Comparison of ENCODE assay signal across 9 mouse cellular contexts in the genomic region with DNA sequence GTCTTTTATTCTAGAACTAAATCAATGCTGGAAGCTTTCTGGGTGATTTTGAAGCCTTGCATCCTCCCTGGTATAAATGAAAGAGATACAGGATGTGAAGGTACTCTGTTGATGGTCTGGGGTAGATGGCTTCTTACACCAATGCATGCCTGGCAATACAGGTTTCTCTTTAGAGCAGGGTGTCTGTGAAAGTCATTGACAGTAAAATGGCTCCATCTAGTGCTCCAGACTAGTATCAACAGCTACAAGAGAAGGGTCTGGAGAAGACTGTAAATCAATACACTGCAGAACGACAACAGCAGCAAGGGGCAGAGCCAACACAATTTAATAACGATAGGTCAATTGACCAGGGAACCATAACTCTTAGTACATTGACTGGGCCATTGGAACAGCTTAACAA.
A peak's percentile ranks its signal among the peaks of the same experiment; 100 is the strongest.
DNase-seq lines count a peak whose midpoint lies in the region; ATAC-seq and TF ChIP-seq lines count a peak whose summit lies in the region.
"Had no signal": no experiment of that assay in that cellular context is flagged by ENCODE, and none has a peak within 500 bp of the region (broad histone marks: within the 10 kb centered on the region; RNA-seq: fewer than 3 reads in every experiment).

No protein-coding gene starts in this region.

- no peaks in the 10 kb centered on the region for H3K27me3 ChIP-seq in forebrain, embryonic 13.5 days
- H3K27me3 ChIP-seq in forebrain, embryonic 10.5 days (ENCODE audit: poor library complexity, severe bottlenecking): no peaks in the 10 kb centered on the region
- no peaks in the 10 kb centered on the region for H3K27me3 ChIP-seq in midbrain, embryonic 11.5 days (ENCODE audit: control insufficient read depth, insufficient read depth, low read length)
- no peaks in the 10 kb centered on the region for H3K27me3 ChIP-seq in midbrain, embryonic 10.5 days (ENCODE audit: low read depth, poor library complexity, severe bottlenecking)
- H3K27me3 ChIP-seq in intestine, postnatal 0 days (replicated peaks; ENCODE audit: control insufficient read depth, insufficient read depth, low read length): no peaks in the 10 kb centered on the region
- no peaks in the 10 kb centered on the region for H3K27me3 ChIP-seq in neural tube, embryonic 15.5 days (replicated peaks)
- H3K27me3 ChIP-seq: heart, embryonic 13.5 days had no signal

- 58% methylated on average over 2 of the region's 2 CpGs for WGBS in forebrain, embryonic 13.5 days
- 75% methylated on average over 2 of the region's 2 CpGs for WGBS in forebrain, embryonic 10.5 days
- 62% methylated on average over 2 of the region's 2 CpGs for WGBS in midbrain, embryonic 11.5 days
- WGBS in midbrain, embryonic 10.5 days: 75% methylated on average over 2 of the region's 2 CpGs
- 25% methylated on average over 2 of the region's 2 CpGs for WGBS in intestine, postnatal 0 days
- WGBS in neural tube, embryonic 15.5 days: 25% methylated on average over 2 of the region's 2 CpGs

- no peak overlapping the region for H3K27ac ChIP-seq in forebrain, embryonic 13.5 days
- no peak overlapping the region for H3K27ac ChIP-seq in forebrain, embryonic 10.5 days
- H3K27ac ChIP-seq in midbrain, embryonic 11.5 days (ENCODE audit: low read depth, low read length): no peak overlapping the region
- no peak overlapping the region for H3K27ac ChIP-seq in midbrain, embryonic 10.5 days (replicated peaks)
- no peak overlapping the region for H3K27ac ChIP-seq in intestine, postnatal 0 days (ENCODE audit: low read depth, low read length)
- no peak overlapping the region for H3K27ac ChIP-seq in neural tube, embryonic 15.5 days (replicated peaks)
- H3K27ac ChIP-seq: heart, embryonic 13.5 days had no signal

- peak; percentile 85 for TF ChIP-seq CTCF in intestine, postnatal 0 days (IDR thresholded peaks at IDR 0.05; ENCODE audit: low read depth)

- no peaks in the 10 kb centered on the region for H3K9me3 ChIP-seq in forebrain, embryonic 13.5 days (replicated peaks)
- H3K9me3 ChIP-seq in forebrain, embryonic 10.5 days: no peaks in the 10 kb centered on the region
- no peaks in the 10 kb centered on the region for H3K9me3 ChIP-seq in midbrain, embryonic 11.5 days (ENCODE audit: control insufficient read depth, low read length)
- no peaks in the 10 kb centered on the region for H3K9me3 ChIP-seq in midbrain, embryonic 10.5 days (replicated peaks)
- no peaks in the 10 kb centered on the region for H3K9me3 ChIP-seq in intestine, postnatal 0 days (ENCODE audit: control insufficient read depth)
- H3K9me3 ChIP-seq in neural tube, embryonic 15.5 days (replicated peaks): no peaks in the 10 kb centered on the region
- H3K9me3 ChIP-seq: heart, embryonic 13.5 days had no signal

- no peak overlapping the region for H3K4me2 ChIP-seq in forebrain, embryonic 13.5 days
- H3K4me2 ChIP-seq in midbrain, embryonic 11.5 days: no peak overlapping the region
- no peak overlapping the region for H3K4me2 ChIP-seq in intestine, postnatal 0 days (replicated peaks; ENCODE audit: low read depth)
- no peak overlapping the region for H3K4me2 ChIP-seq in neural tube, embryonic 15.5 days
- H3K4me2 ChIP-seq: heart, embryonic 13.5 days had no signal

- H3K36me3 ChIP-seq in forebrain, embryonic 13.5 days (ENCODE audit: poor library complexity, severe bottlenecking): no peaks in the 10 kb centered on the region
- H3K36me3 ChIP-seq in forebrain, embryonic 10.5 days (replicated peaks): no peaks in the 10 kb centered on the region
- H3K36me3 ChIP-seq in midbrain, embryonic 11.5 days (ENCODE audit: control insufficient read depth, insufficient read depth, low read length): no peaks in the 10 kb centered on the region
- H3K36me3 ChIP-seq in midbrain, embryonic 10.5 days: no peaks in the 10 kb centered on the region
- no peaks in the 10 kb centered on the region for H3K36me3 ChIP-seq in intestine, postnatal 0 days (ENCODE audit: control insufficient read depth, insufficient read depth)
- H3K36me3 ChIP-seq in neural tube, embryonic 15.5 days: no peaks in the 10 kb centered on the region
- H3K36me3 ChIP-seq: heart, embryonic 13.5 days had no signal

- peak; percentile 50; the same call in 1 of the 2 replicates for ATAC-seq in forebrain, embryonic 13.5 days
- 0 out of 2 replicates have a peak, but pooled peaks have one; percentile 22 for ATAC-seq in midbrain, embryonic 11.5 days (ENCODE audit: low FRiP score)
- no peak for ATAC-seq in intestine, postnatal 0 days
- peak; percentile 84 for ATAC-seq in neural tube, embryonic 15.5 days (ENCODE audit: low FRiP score)

- H3K4me1 ChIP-seq in forebrain, embryonic 13.5 days: no peaks in the 10 kb centered on the region
- no peaks in the 10 kb centered on the region for H3K4me1 ChIP-seq in forebrain, embryonic 10.5 days
- H3K4me1 ChIP-seq in midbrain, embryonic 11.5 days (ENCODE audit: control insufficient read depth, insufficient read depth, low read length): no peaks in the 10 kb centered on the region
- H3K4me1 ChIP-seq in midbrain, embryonic 10.5 days: no peaks in the 10 kb centered on the region
- H3K4me1 ChIP-seq in intestine, postnatal 0 days (replicated peaks; ENCODE audit: control insufficient read depth, insufficient read depth, low read length): no peaks in the 10 kb centered on the region
- H3K4me1 ChIP-seq in neural tube, embryonic 15.5 days: no peaks in the 10 kb centered on the region
- H3K4me1 ChIP-seq: heart, embryonic 13.5 days had no signal

- H3K9ac ChIP-seq in forebrain, embryonic 13.5 days: no peak overlapping the region
- no peak overlapping the region for H3K9ac ChIP-seq in midbrain, embryonic 11.5 days (ENCODE audit: low read length)
- H3K9ac ChIP-seq in intestine, postnatal 0 days (ENCODE audit: low read depth, low read length): no peak overlapping the region
- H3K9ac ChIP-seq in neural tube, embryonic 15.5 days (replicated peaks): no peak overlapping the region
- H3K9ac ChIP-seq: heart, embryonic 13.5 days had no signal

- no peak overlapping the region for H3K4me3 ChIP-seq in forebrain, embryonic 13.5 days
- no peak overlapping the region for H3K4me3 ChIP-seq in forebrain, embryonic 10.5 days
- no peak overlapping the region for H3K4me3 ChIP-seq in midbrain, embryonic 11.5 days (ENCODE audit: low read depth, low read length)
- H3K4me3 ChIP-seq in midbrain, embryonic 10.5 days: no peak overlapping the region
- H3K4me3 ChIP-seq in intestine, postnatal 0 days (ENCODE audit: low read depth, low read length): no peak overlapping the region
- no peak overlapping the region for H3K4me3 ChIP-seq in neural tube, embryonic 15.5 days (replicated peaks)
- H3K4me3 ChIP-seq: heart, embryonic 13.5 days had no signal

- no peak for DNase-seq in forebrain, embryonic 10.5 days (ENCODE audit: extremely low spot score, low spot score)
- no peak for DNase-seq in midbrain, embryonic 11.5 days (ENCODE audit: low spot score, missing footprints)
- no peak for DNase-seq in midbrain, embryonic 10.5 days (ENCODE audit: low spot score)
- DNase-seq in cerebellum, adult 9-10 months: peak; percentile 26
- no peak for DNase-seq in adrenal gland, adult 2 months
